Mouse (Mus musculus) layer of hippocampus, postnatal 25 days (tissue): ENCODE measurements at regions not wholly inside any gene's neighbourhood (a gene's known extent, or its start where the extent isn't known, plus 50 kb on each side); places are given as distances from the start of the nearest gene placed in this dataset.

Source experiments
- DNase-seq, 2 experiments: peaks; one replicate each; pipeline ENCODE4 v3.0.0; 2022; ENCODE audit warnings: mixed read lengths in 2 of 2, low spot score in 1 of 2; ENCODE audit errors: extremely low spot score in 1 of 2

DNA sequence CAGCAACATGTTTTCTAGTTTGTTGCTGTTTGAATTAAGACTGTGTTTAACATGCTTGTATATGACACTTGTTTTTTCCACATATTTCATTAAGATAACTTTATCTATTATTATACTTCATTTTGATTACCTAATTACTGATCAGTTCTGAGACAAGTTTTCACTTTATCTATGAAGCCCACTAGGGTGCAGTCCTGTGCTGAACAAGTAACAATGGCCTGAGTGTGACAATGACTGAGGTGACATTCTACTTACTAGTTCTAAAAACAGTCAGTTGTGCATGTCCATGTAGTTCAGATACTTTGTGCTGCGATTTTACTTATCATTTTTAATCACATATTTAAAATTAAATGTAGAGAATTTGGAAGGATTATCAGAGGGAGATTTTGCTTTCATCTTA lies 1795.2 kb upstream of the Gm37988 start:
- no peak for DNase-seq

DNA sequence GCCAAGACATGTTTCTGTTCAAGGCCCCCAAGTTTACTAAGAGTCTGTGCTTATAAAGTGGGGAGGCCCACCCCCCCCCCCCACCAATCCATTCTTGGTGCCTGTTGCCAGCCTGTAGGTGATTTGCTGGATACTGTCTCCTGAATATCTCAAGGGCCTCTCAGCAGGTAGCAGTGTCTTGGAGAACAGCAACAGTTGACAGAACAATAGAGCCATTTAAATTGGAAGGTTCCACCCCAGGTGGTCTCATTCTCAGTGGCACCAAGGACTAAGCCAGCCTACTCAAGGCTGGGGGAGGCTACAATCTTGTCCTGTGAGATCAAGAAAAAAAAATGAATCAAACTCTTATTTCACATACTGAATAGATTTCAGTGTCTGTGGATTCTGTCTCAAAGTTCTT lies 1744.9 kb upstream of the Gm37988 start:
- DNase-seq = no peak

DNA sequence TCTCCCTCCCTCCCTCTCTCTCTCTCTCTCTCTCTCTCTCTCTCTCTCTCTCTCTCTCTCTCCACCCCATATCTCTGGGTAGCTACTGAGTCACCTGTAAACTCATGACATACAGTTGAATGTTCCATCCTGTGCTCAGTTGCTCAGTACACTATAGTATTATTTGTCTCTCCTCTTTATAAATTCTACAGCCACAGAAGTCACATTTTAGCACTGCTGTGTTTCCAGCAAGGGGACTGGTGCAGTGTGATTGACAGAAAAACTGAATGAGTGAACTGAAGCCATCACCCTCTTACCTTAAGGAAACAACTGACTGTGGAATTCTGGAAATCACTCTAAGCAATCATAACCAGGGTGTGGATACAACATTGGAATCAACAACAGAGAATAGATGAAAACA lies 1713.3 kb upstream of the Gm37988 start:
- DNase-seq = no peak

DNA sequence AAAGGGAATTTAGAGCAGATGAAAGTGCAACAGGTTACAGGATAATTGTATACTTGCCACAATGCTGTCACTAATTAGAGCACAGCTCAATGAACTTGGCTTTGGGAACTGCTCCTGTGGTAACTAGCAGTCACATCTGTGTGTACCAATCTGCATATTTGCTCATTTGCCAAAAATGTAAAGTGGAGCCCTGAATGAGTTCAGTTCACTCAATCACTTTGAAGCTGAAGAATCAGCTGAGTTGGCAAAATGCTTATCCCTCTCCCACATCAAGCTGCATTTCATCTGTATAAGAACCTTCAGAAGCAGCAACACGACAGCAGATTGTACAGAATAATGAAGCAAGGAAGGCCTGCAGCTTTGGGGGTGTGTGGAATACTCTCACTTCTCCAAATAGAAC lies 1712.8 kb upstream of the Gm37988 start:
- no peak for DNase-seq

DNA sequence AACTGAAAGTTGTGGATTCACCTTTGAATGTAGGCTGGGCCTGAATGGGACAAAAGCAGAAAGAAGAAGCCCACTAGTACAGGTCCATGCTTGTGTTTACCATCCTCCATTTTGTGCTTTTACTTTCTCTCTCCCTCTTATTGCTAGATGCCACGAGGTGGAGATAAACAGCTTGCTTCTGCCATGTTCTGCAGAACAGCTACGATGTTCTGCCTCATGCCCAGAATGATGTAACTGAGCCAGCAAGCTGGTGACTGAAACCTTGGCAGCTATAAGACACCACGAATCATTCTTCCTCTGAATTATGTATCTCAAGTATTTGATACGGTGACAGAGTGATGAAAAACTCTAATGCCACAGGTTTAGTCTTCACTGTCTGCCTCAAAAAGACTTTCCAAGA lies 1694.1 kb upstream of the Gm37988 start:
- no peak for DNase-seq

DNA sequence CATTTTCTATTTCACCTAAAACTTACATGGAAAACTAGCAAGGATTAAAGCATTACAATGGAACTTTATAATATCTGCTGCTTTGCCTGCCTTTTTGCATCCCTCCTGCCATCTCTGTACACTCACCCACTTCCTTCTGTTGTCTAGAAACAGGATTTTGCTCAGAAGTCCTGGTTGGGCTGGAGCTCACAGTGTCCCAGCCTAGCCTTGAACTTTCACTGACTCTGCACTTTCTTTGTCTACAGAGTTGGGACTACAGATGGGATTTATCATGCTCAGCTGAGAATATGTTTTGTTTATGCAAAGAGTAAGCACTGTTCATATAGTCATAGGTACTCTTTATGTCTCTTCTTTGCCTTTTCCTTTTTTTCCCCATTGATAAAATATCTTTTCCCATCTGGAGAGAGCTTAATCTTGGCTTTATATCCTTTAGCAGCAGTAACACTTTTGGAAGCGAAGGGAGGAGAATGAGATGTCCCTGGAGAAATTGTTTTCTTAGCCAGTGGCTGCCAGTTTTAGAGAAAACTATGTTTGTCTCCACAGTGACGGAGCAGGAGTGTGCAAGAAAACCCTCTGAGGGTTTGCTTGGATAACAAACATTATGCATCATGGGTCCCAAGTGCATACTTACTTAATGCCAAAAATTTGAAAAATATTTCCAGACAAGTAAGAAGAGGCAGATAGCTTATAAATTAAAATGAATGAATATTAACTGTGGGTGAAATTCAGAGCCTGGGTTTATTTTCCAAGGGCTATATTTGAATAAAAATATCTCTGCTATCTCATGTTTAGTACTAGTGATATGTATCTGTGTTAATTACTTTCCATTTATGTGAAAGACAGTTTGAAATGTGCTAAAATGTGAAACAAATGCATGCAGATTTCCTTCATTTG lies 1687.9 kb upstream of the Gm37988 start:
- DNase-seq = no peak

DNA sequence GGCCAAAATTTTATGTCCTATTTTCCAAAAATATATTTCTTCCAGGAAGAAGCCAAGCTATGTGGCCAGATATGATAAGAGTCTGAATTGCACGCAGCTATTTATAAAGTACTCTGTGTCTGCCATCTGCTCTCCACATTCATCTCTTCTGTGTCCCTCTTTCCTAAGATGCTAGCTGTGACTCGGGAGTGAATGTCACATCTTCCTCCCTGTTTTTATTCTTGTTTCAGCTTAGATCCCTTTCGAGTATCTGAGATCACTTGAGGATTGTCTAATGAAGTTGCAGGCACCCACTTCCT lies 1687.4 kb upstream of the Gm37988 start:
- DNase-seq = no peak

DNA sequence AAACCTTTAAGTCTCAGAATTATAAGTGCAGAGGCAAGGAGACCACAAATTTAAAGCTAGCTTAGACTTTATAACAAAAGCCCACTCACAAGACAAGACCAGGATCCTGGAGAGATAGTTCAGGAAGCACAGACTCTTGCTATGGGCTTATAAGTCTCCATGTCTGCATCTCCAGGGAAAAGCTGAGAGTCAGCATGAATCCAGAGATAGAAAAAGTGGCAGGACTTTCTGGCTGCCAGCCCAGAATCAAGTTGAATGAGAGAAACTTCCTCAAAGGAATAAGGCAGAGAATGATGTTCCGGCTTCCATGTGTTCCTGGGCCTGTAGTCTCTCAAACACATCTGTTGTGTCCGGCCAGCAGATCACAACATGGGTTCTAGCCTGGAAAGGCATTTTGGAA lies 1686.4 kb upstream of the Gm37988 start:
- DNase-seq = peak in 1 of 2 experiments; percentile 20

DNA sequence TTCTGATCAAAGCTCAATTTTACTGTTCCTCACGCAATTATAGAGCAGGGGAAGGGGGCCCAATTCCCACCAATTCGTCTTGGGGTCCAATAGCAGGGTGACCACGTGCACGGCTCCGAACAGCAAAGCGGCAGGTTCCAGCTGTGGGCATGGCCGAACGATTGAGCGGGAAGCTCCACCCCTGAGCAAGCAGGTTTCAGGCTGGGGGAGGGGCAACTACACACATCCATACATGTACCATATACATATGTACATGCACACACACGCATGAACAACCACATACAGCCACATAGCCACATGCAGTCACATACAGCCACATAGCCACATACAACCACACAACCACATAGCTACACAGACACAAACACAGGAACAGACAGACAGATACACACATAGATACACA lies 1685.9 kb upstream of the Gm37988 start:
- DNase-seq = no peak
